Mouse (Mus musculus): ENCODE measurements at regions not wholly inside any gene's neighbourhood (a gene's known extent, or its start where the extent isn't known, plus 50 kb on each side); places are given as distances from the start of the nearest gene placed in this dataset.

GRCm38 (mm10) chr11:79765396-79765795 lies 174.4 kb downstream of the Rab11fip4 start:
- H3K9me3 ChIP-seq (replicated peaks): no peaks in the 10 kb centered on the region
- DNase-seq (ENCODE audit: low spot score) (no peak), ATAC-seq (ENCODE audit: extremely low read depth, insufficient number of reproducible peaks, low FRiP score, poor library complexity, severe bottlenecking) (no peak)
- TF ChIP-seq GATA1 (IDR thresholded peaks at IDR 0.05; ENCODE audit: borderline replicate concordance, low read length): no peak
- no peak for TF ChIP-seq CTCF (IDR thresholded peaks at IDR 0.05; ENCODE audit: low read depth, low read length)
- TF ChIP-seq POLR2AphosphoS5 (IDR thresholded peaks at IDR 0.05; ENCODE audit: insufficient replicate concordance, low read depth, low read length): no peak
- TF ChIP-seq GATA2 (IDR thresholded peaks at IDR 0.05; ENCODE audit: borderline replicate concordance, low read depth, low read length): no peak
- no peak for TF ChIP-seq TAL1 (conservative IDR thresholded peaks at IDR 0.05; ENCODE audit: low read depth, low read length)
- peaks cover 14% of the 10 kb centered on the region for H3K27me3 ChIP-seq (ENCODE audit: insufficient read depth, low read length)
- H3K36me3 ChIP-seq (replicated peaks): no peaks in the 10 kb centered on the region
- H3K4me3 ChIP-seq (ENCODE audit: low read depth, low read length): no peak overlapping the region
- no peaks in the 10 kb centered on the region for H3K4me1 ChIP-seq (ENCODE audit: insufficient read depth, low read depth, low read length)

GRCm38 (mm10) chr11:79764026-79764425 lies 173.0 kb downstream of the Rab11fip4 start:
- H3K27me3 ChIP-seq (ENCODE audit: insufficient read depth, low read length): peaks cover 12% of the 10 kb centered on the region
- ATAC-seq (ENCODE audit: extremely low read depth, insufficient number of reproducible peaks, low FRiP score, poor library complexity, severe bottlenecking): no peak
- no peak overlapping the region for H3K4me3 ChIP-seq (ENCODE audit: low read depth, low read length)
- TF ChIP-seq GATA1 (IDR thresholded peaks at IDR 0.05; ENCODE audit: borderline replicate concordance, low read length): no peak
- no peaks in the 10 kb centered on the region for H3K9me3 ChIP-seq (replicated peaks)
- DNase-seq (ENCODE audit: low spot score): no peak
- no peaks in the 10 kb centered on the region for H3K36me3 ChIP-seq (replicated peaks)
- H3K4me1 ChIP-seq (ENCODE audit: insufficient read depth, low read depth, low read length): no peaks in the 10 kb centered on the region

- Histone ChIP-seq H3K27me3 (ENCODE audit: insufficient read depth, low read length) (peaks cover 17% of the 10 kb centered on the region), H3K36me3 (replicated peaks) (no peaks in the 10 kb centered on the region), H3K9me3 (replicated peaks) (no peaks in the 10 kb centered on the region), H3K4me3 (ENCODE audit: low read depth, low read length) (no peak overlapping the region), H3K4me1 (ENCODE audit: insufficient read depth, low read depth, low read length) (no peaks in the 10 kb centered on the region)
- ATAC-seq (ENCODE audit: extremely low read depth, insufficient number of reproducible peaks, low FRiP score, poor library complexity, severe bottlenecking) (no peak), DNase-seq (ENCODE audit: low spot score) (no peak)
- TF ChIP-seq TAL1 (conservative IDR thresholded peaks at IDR 0.05; ENCODE audit: low read depth, low read length) (no peak), GATA1 (IDR thresholded peaks at IDR 0.05; ENCODE audit: borderline replicate concordance, low read length) (no peak)
Measured at GRCm38 (mm10) chr11:79762654-79763053, 171.6 kb downstream of the Rab11fip4 start.

- TF ChIP-seq TAL1 (conservative IDR thresholded peaks at IDR 0.05; ENCODE audit: low read depth, low read length): no peak
- TF ChIP-seq POLR2AphosphoS5 (IDR thresholded peaks at IDR 0.05; ENCODE audit: insufficient replicate concordance, low read depth, low read length): no peak
- no peak for TF ChIP-seq GATA2 (IDR thresholded peaks at IDR 0.05; ENCODE audit: borderline replicate concordance, low read depth, low read length)
- TF ChIP-seq CTCF (IDR thresholded peaks at IDR 0.05; ENCODE audit: low read depth, low read length): no peak
- no peak for TF ChIP-seq GATA1 (IDR thresholded peaks at IDR 0.05; ENCODE audit: borderline replicate concordance, low read length)
- no peak for ATAC-seq (ENCODE audit: extremely low read depth, insufficient number of reproducible peaks, low FRiP score, poor library complexity, severe bottlenecking)
- H3K36me3 ChIP-seq (replicated peaks): no peaks in the 10 kb centered on the region
- peaks cover 17% of the 10 kb centered on the region for H3K27me3 ChIP-seq (ENCODE audit: insufficient read depth, low read length)
- no peak overlapping the region for H3K4me3 ChIP-seq (ENCODE audit: low read depth, low read length)
- no peaks in the 10 kb centered on the region for H3K9me3 ChIP-seq (replicated peaks)
- no peaks in the 10 kb centered on the region for H3K4me1 ChIP-seq (ENCODE audit: insufficient read depth, low read depth, low read length)
- DNase-seq (ENCODE audit: low spot score): no peak
Measured at GRCm38 (mm10) chr11:79762027-79762426, 171.0 kb downstream of the Rab11fip4 start.

- H3K4me1 ChIP-seq (ENCODE audit: insufficient read depth, low read depth, low read length): no peaks in the 10 kb centered on the region
- no peak for ATAC-seq (ENCODE audit: extremely low read depth, insufficient number of reproducible peaks, low FRiP score, poor library complexity, severe bottlenecking)
- H3K9me3 ChIP-seq (replicated peaks): no peaks in the 10 kb centered on the region
- peaks cover 17% of the 10 kb centered on the region for H3K27me3 ChIP-seq (ENCODE audit: insufficient read depth, low read length)
- no peak for DNase-seq (ENCODE audit: low spot score)
- no peak for TF ChIP-seq GATA1 (IDR thresholded peaks at IDR 0.05; ENCODE audit: borderline replicate concordance, low read length)
- H3K36me3 ChIP-seq (replicated peaks): no peaks in the 10 kb centered on the region
- H3K4me3 ChIP-seq (ENCODE audit: low read depth, low read length): no peak overlapping the region
Measured at GRCm38 (mm10) chr11:79760533-79760932, 169.5 kb downstream of the Rab11fip4 start.

- no peak for DNase-seq (ENCODE audit: low spot score)
- H3K36me3 ChIP-seq (replicated peaks): no peaks in the 10 kb centered on the region
- ATAC-seq (ENCODE audit: extremely low read depth, insufficient number of reproducible peaks, low FRiP score, poor library complexity, severe bottlenecking): no peak
- no peaks in the 10 kb centered on the region for H3K4me1 ChIP-seq (ENCODE audit: insufficient read depth, low read depth, low read length)
- peaks cover 10% of the 10 kb centered on the region for H3K27me3 ChIP-seq (ENCODE audit: insufficient read depth, low read length)
- no peaks in the 10 kb centered on the region for H3K9me3 ChIP-seq (replicated peaks)
- H3K4me3 ChIP-seq (ENCODE audit: low read depth, low read length): no peak overlapping the region
- TF ChIP-seq GATA2 (IDR thresholded peaks at IDR 0.05; ENCODE audit: borderline replicate concordance, low read depth, low read length): no peak
Measured at GRCm38 (mm10) chr11:79758281-79758680, 167.3 kb downstream of the Rab11fip4 start.

- Histone ChIP-seq H3K4me3 (ENCODE audit: low read depth, low read length) (no peak overlapping the region), H3K27me3 (ENCODE audit: insufficient read depth, low read length) (peaks cover 10% of the 10 kb centered on the region), H3K36me3 (replicated peaks) (no peaks in the 10 kb centered on the region), H3K4me1 (ENCODE audit: insufficient read depth, low read depth, low read length) (no peaks in the 10 kb centered on the region), H3K9me3 (replicated peaks) (no peaks in the 10 kb centered on the region)
- no peak for DNase-seq (ENCODE audit: low spot score)
- no peak for ATAC-seq (ENCODE audit: extremely low read depth, insufficient number of reproducible peaks, low FRiP score, poor library complexity, severe bottlenecking)
- TF ChIP-seq POLR2AphosphoS5 (IDR thresholded peaks at IDR 0.05; ENCODE audit: insufficient replicate concordance, low read depth, low read length): no peak
- no peak for TF ChIP-seq GATA2 (IDR thresholded peaks at IDR 0.05; ENCODE audit: borderline replicate concordance, low read depth, low read length)
- no peak for TF ChIP-seq GATA1 (IDR thresholded peaks at IDR 0.05; ENCODE audit: borderline replicate concordance, low read length)
- no peak for TF ChIP-seq CTCF (IDR thresholded peaks at IDR 0.05; ENCODE audit: low read depth, low read length)
- no peak for TF ChIP-seq TAL1 (conservative IDR thresholded peaks at IDR 0.05; ENCODE audit: low read depth, low read length)
Measured at GRCm38 (mm10) chr11:79757513-79758071, 166.6 kb downstream of the Rab11fip4 start.

Data from G1E (cell line).